Mouse (Mus musculus): ENCODE measurements at regions not wholly inside any gene's neighbourhood (a gene's known extent, or its start where the extent isn't known, plus 50 kb on each side); places are given as distances from the start of the nearest gene placed in this dataset.

DNA sequence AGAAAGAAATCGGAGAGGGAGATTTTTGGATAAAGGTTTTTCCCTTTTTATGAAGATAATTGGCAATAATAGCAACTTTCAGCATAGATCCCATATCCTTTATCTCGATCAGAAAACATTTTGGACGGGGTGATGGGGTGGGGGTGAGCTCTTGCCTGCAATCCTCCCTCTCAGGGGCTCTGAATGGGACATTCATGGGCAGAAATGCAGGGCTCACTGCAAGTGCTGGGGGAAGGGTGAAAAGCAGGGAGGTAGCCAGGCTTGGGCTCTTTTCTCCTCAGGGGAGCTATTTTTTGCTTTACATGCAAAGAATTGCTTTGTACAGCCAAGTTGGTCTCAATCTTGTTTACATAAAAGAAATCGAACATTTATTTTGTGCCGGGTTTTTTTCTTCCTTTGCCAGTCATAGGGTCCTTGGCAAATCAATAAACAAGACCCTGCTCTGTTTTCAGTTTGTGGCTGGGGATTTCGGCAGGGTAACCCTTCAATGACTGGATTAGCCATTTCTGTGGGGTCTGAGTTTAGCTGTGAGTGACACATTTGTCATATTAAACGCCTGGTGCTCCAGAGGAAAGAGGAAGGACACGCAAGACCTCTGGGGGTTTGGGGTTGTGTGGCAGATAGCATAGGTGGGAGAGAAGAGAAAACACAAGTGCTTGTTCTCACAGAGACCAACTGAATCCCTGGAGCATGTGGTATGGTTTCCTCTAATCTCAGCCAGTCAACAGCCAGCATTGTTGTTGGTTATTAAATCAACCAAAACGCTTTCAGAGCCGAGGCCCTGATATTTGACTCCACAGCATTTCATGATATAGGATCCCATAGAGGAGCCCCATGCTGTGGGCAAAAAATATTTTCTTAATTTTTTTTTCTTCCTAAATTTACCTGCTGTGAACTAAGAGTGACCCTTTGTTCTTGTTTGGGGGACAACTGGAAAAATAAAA, 96.8 kb upstream of the Bmper start:
- TF ChIP-seq POLR2A (IDR thresholded peaks at IDR 0.05; ENCODE audit: low read depth, low read length) (no peak), CTCF (IDR thresholded peaks at IDR 0.05; ENCODE audit: borderline replicate concordance, insufficient read depth, low read length) (no peak)
